Mouse (Mus musculus) effector memory CD4-positive, alpha-beta T cell, adult 7 months (primary cell): ENCODE results near the gene Nme7. TPM values are rescaled to one million over a fixed set of nuclear protein-coding genes. Genes with fewer than 3 reads are reported as not detected.

ENCODE experiments used
- polyA plus RNA-seq: library from polyadenylated mRNA; unstranded; fragments of 100-300 nt; shearing (Covaris generic); gene quantifications from one replicate; pipeline ENCODE4 v1.2.1, GENCODE M21; 2017

Nme7 gene
- polyA plus RNA-seq, result 6.4 TPM

DNA sequence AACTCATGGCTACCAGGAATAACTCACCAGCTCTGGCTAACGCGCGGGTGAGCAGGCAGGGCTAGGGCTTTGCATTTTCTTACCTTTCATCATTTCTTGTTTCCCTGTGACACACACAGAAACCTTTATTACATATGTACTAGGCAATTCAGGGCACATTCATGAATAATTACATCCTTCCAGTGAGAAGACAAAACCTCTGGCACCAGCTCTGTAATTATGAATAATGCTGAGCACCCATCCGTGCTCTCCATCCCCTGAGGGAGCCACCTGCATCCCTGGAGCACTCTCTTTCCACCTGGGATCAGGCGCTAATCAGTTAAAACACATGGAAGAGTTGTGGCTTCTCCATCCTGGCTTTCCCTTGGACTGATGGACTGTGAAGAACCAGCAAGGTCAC, at the start of gene Nme7:
TSS of gene Nme7 (plus strand) at position 301 of the 400 bp plus-strand sequence.

DNA sequence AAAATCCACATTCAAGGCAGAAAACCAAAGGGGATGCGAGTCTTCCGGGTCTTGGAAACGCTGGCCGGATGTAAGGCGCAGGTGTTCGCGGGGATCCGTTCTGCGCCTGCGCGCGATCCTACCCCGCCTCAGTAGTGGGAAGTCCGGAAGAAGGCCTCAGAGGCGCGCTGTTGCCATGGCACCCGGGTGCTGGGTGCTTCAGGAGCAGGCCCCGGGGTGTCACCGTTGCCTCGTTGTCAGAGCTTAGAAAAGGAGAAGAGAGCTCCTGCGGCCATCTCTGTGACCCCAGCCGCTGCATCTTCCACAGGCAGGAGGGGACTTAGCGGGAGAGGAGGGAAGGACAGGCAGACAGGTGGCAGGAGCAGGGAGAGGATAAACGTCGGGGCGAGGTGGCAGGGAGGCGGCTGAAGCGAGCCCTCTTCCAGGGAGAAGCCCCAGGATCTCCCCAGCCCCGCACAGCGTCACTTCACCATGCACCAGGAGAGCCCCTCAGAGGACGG, 28.4 kb upstream of the Nme7 start, which contains the start of gene Ccdc181:
TSS of gene Ccdc181 (plus strand) at position 131 of the 500 bp plus-strand sequence.

DNA sequence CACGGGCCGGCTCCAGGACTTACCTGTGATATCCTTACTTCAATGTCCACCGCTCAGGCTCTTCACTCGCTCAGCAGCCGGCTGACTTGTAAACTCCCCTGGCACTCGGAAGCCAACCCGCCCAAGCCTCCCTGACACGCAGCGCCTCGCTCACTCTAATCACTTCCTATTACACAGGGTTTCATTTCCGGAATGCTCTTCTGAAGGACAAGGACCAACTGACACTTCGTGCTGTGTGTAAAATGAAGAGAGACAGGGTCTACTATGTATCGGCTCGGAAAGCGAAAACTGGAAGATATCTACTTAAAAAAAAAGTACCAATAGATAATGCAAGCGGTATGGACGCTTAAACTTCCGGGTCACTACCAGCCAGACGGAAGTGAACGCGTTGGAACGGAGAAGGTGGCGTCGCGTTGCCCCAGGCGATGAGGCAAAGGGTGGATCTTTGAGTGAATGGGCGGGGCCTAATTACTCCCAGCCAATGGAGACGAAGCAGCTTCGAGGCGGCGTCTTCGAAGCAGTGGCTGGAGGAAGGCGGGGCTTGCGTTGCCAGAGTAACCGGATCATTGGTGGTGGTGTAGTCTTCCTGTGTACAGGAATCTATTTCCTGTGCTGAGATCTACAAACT, 3.3 kb downstream of the Nme7 start, which contains the start of gene Blzf1:
TSS of gene Blzf1 (minus strand) at position 366 of the 628 bp plus-strand sequence.

GRCm38 (mm10) chr1:164458245-164458613, 154.3 kb downstream of the Nme7 start, which contains the start of gene Atp1b1:
TSS of gene Atp1b1 (minus strand) at chr1:164458355.

Other genes starting within 250 kb of the Nme7 start
- gene Sell, start 242.1 kb upstream of the Nme7 start, polyA plus RNA-seq, result 4.4 TPM
- gene Selp, start 188.9 kb upstream of the Nme7 start, polyA plus RNA-seq, result not detected
- not detected for gene F5, start 152.3 kb upstream of the Nme7 start, polyA plus RNA-seq
- 10.7 TPM for gene Slc19a2, start 55.1 kb upstream of the Nme7 start, polyA plus RNA-seq
- gene Ccdc181, start 28.5 kb upstream of the Nme7 start, polyA plus RNA-seq, result 4.0 TPM
- 12.8 TPM for gene Blzf1, start 3.4 kb downstream of the Nme7 start, polyA plus RNA-seq
- gene Atp1b1, start 154.2 kb downstream of the Nme7 start, polyA plus RNA-seq, result 0.79 TPM